Mouse (Mus musculus) hindbrain, embryonic 13.5 days (tissue): ENCODE measurements at regions not wholly inside any gene's neighbourhood (a gene's known extent, or its start where the extent isn't known, plus 50 kb on each side); places are given as distances from the start of the nearest gene placed in this dataset.

Experiments used
- ATAC-seq: fragments of 200-750 bp; cut with Nextera tagmentation; 2 replicates; pipeline ENCODE4 v1.8.0; 2017; ENCODE audit warnings: moderate TSS enrichment; ENCODE audit not compliant: low FRiP score
- H3K27ac ChIP-seq: fragments of 300-500 bp; sonication (generic); 2 replicates; pipeline ENCODE4 v1.5.1; 2015; ENCODE audit warnings: inconsistent platforms, mild to moderate bottlenecking, moderate library complexity
- H3K27me3 ChIP-seq: fragments of 300-500 bp; sonication (generic); 2 replicates; pipeline ENCODE4 v1.6.1; 2015; ENCODE audit warnings: mild to moderate bottlenecking, inconsistent platforms
- H3K36me3 ChIP-seq: fragments of 300-500 bp; sonication (generic); 2 replicates; pipeline ENCODE4 v1.6.1; 2015; ENCODE audit warnings: mild to moderate bottlenecking, inconsistent platforms
- H3K4me1 ChIP-seq: fragments of 300-500 bp; sonication (generic); replicated peaks from 2 replicates; pipeline ENCODE4 v1.6.1; 2015; ENCODE audit warnings: inconsistent platforms
- H3K4me2 ChIP-seq: fragments of 300-500 bp; sonication (generic); 2 replicates; pipeline ENCODE4 v1.6.1; 2015; ENCODE audit warnings: inconsistent platforms, mild to moderate bottlenecking, moderate library complexity
- H3K4me3 ChIP-seq: fragments of 300-500 bp; sonication (generic); 2 replicates; pipeline ENCODE4 v1.5.1; 2015; ENCODE audit warnings: mild to moderate bottlenecking, inconsistent platforms
- H3K9ac ChIP-seq: fragments of 300-500 bp; sonication (generic); 2 replicates; pipeline ENCODE4 v1.6.1; 2015; ENCODE audit warnings: mild to moderate bottlenecking, inconsistent platforms
- H3K9me3 ChIP-seq: fragments of 300-500 bp; sonication (generic); 2 replicates; pipeline ENCODE4 v1.6.1; 2016; ENCODE audit warnings: inconsistent platforms
- WGBS: fragments of 180-500 bp; shearing (Covaris S2); methylation state at CpG from one replicate; pipeline ENCODE4 v1.1.7; 2015; 5-methylcytosine and 5-hydroxymethylcytosine counted together

DNA sequence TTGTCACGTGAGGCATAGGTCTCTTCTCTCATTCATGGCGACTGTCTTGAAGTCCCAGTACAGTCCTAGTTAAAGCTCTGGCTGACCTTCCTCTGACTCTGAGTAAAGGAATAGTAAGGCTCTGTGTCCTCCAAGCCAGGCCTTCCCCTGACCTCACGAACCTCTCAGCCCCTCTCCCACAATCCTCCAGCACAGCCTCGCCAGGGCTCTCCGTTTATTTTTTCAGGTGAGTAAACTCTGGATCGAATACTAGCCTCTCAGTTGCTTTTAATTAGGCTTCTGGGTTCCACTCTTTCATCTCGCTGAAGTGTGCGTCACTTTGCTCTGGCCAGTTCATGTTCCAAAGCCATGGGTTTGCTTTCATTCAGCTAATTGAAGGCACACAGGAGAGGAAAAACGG is 133.8 kb downstream of the Mylk4 start:
- Histone ChIP-seq H3K4me2 (no peak overlapping the region), H3K27ac (no peak overlapping the region), H3K9me3 (no peaks in the 10 kb centered on the region), H3K27me3 (no peaks in the 10 kb centered on the region), H3K4me3 (no peak overlapping the region), H3K4me1 (no peaks in the 10 kb centered on the region), H3K36me3 (no peaks in the 10 kb centered on the region), H3K9ac (no peak overlapping the region)
- no peak for ATAC-seq
- WGBS, result 81% methylated on average over 9 of the region's 9 CpGs

- no peak overlapping the region for H3K4me3 ChIP-seq
- H3K36me3 ChIP-seq, result no peaks in the 10 kb centered on the region
- H3K27ac ChIP-seq, result no peak overlapping the region
- no peaks in the 10 kb centered on the region for H3K27me3 ChIP-seq
- no peaks in the 10 kb centered on the region for H3K4me1 ChIP-seq
- no peak overlapping the region for H3K4me2 ChIP-seq
- 70% methylated on average over 5 of the region's 5 CpGs for WGBS
- H3K9ac ChIP-seq, result no peak overlapping the region
- ATAC-seq, result no peak
- H3K9me3 ChIP-seq, result no peaks in the 10 kb centered on the region
These were observed 140.6 kb downstream of the Mylk4 start for GRCm38 (mm10) chr13:32643030-32643750.

DNA sequence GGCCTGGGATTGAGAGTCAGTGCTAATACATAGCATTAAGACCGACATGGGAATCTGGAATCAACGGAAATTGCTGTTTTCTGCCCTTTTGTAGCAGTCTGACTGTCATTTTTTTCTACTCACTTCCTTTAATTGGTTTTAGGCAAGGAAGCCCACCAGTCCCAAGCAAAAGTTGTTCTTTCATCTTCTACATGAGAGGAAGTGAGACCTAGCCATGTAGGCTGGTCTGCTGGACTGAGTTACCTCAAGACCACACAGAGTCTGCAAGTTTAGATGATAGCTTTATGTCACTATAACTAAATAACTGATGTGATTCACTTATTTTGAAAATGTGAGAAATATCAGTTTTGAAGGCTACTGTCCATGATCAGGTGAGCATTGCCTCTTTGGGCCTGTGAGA is 142.8 kb downstream of the Mylk4 start:
- no peak overlapping the region for H3K27ac ChIP-seq
- H3K27me3 ChIP-seq, result no peaks in the 10 kb centered on the region
- no peaks in the 10 kb centered on the region for H3K36me3 ChIP-seq
- no peak overlapping the region for H3K9ac ChIP-seq
- H3K9me3 ChIP-seq, result no peaks in the 10 kb centered on the region
- no peak for ATAC-seq
- no peak overlapping the region for H3K4me3 ChIP-seq
- no peak overlapping the region for H3K4me2 ChIP-seq
- 84% methylated on average over 2 of the region's 2 CpGs for WGBS
- H3K4me1 ChIP-seq, result no peaks in the 10 kb centered on the region

DNA sequence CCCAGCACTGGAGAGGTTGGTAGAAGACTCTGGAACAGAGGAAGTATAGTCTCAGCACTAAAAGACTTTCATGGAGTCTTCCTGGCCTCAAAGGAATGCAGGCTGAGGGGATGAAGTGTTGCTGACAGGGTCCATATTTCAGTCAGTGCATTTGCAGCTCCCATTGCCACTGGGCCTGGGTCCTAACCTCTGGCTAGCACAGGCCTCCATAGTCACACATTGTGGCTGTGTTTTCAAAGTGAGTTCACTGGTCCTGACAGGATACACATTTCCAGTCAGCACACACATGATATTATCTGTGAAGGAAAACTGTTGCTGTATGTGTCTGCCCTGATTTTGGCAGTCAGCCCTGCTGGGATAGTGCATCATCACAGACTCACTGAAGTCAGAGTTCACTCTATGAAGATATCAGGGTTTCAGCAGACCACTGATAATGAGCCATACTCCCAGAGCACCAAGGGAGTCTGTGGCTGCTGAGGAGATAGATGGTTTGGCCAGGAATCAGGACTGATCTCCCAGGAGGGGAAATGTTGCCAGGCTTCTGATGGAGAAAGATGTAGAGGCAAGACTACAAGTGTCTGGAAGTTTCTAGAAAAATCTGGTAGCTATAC is 153.5 kb downstream of the Mylk4 start:
- Histone ChIP-seq H3K4me1 (no peaks in the 10 kb centered on the region), H3K27ac (no peak overlapping the region), H3K9me3 (no peaks in the 10 kb centered on the region), H3K4me3 (no peak overlapping the region), H3K4me2 (no peak overlapping the region), H3K36me3 (no peaks in the 10 kb centered on the region), H3K27me3 (no peaks in the 10 kb centered on the region), H3K9ac (no peak overlapping the region)
- no peak for ATAC-seq

GRCm38 (mm10) chr13:32613916-32614315 is 169.8 kb downstream of the Mylk4 start:
- no peak overlapping the region for H3K4me2 ChIP-seq
- ATAC-seq, result no peak
- no peaks in the 10 kb centered on the region for H3K36me3 ChIP-seq
- 49% methylated on average over 6 of the region's 6 CpGs for WGBS
- H3K4me1 ChIP-seq, result peaks cover 6% of the 10 kb centered on the region
- H3K27me3 ChIP-seq, result no peaks in the 10 kb centered on the region
- H3K4me3 ChIP-seq, result no peak overlapping the region
- no peak overlapping the region for H3K27ac ChIP-seq
- no peak overlapping the region for H3K9ac ChIP-seq
- no peaks in the 10 kb centered on the region for H3K9me3 ChIP-seq

DNA sequence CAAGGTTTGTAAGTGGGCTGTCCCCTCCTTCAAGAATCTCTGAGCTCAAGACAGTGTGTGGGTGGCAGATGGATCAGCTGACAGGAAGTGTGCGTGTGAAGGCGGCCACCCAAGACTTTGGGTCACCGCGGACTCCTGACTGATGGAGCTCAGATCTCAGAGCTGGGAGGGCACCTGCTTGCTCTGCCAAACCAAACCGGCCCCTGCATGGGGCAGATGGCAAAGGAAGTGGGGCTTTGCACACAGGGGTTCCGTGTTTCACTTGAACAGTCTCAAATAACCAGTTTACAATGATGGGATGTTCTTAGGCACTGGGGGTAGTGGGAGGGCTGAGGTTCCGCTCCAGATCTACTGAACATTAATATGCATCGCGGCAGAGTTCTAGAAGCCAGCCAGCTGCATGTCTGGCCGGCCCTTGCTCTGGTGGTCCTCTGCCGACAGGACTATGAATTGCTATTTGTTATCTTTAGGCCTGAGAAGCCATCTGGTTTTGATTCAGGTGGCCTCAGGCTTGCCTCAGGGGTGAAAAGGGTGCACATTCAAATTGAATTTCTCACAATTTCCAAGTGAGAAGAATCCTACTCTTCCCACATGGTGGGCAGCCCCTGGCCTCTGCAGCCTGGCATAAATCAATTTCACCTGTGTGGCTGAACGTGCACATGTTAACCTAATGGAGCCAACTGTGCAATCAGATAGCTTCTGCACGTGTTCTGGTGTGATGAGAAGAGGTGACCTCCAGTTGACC is 172.0 kb downstream of the Mylk4 start:
- H3K4me2 ChIP-seq, result no peak overlapping the region
- peaks cover 6% of the 10 kb centered on the region for H3K4me1 ChIP-seq
- H3K4me3 ChIP-seq, result no peak overlapping the region
- no peaks in the 10 kb centered on the region for H3K36me3 ChIP-seq
- no peaks in the 10 kb centered on the region for H3K9me3 ChIP-seq
- H3K27me3 ChIP-seq, result no peaks in the 10 kb centered on the region
- H3K9ac ChIP-seq, result no peak overlapping the region
- 70% methylated on average over 13 of the region's 13 CpGs for WGBS
- no peak for ATAC-seq
- H3K27ac ChIP-seq, result no peak overlapping the region

DNA sequence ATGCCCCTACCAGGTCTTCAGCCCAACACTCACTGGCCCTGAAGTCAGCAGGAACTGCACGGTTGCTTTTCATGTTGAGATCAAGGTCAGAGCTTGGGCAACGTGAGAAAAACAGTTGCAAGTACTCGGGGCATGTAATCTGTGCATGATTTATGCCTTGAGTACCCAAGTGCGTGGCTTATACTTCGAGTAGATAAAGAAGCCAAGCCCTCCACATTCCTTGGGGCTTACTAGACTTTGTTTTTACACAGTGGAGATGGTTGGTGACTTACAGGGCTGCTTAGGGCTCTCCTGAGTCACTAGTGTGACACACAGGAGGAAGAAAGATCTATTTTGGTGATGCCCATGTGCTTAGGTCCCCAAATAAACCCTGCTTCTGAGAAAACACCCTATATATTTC is 172.8 kb downstream of the Mylk4 start:
- no peak overlapping the region for H3K4me2 ChIP-seq
- no peak overlapping the region for H3K27ac ChIP-seq
- WGBS, result 76% methylated on average over 5 of the region's 5 CpGs
- peaks cover 4% of the 10 kb centered on the region for H3K4me1 ChIP-seq
- no peaks in the 10 kb centered on the region for H3K27me3 ChIP-seq
- no peaks in the 10 kb centered on the region for H3K9me3 ChIP-seq
- H3K9ac ChIP-seq, result no peak overlapping the region
- H3K36me3 ChIP-seq, result no peaks in the 10 kb centered on the region
- no peak overlapping the region for H3K4me3 ChIP-seq
- ATAC-seq, result no peak

GRCm38 (mm10) chr13:32608413-32608812 is 175.3 kb downstream of the Mylk4 start:
- H3K9me3 ChIP-seq, result no peaks in the 10 kb centered on the region
- no peak for ATAC-seq
- no peak overlapping the region for H3K9ac ChIP-seq
- H3K27ac ChIP-seq, result no peak overlapping the region
- no peaks in the 10 kb centered on the region for H3K36me3 ChIP-seq
- WGBS, result 76% methylated on average over 3 of the region's 3 CpGs
- H3K27me3 ChIP-seq, result no peaks in the 10 kb centered on the region
- no peak overlapping the region for H3K4me2 ChIP-seq
- H3K4me3 ChIP-seq, result no peak overlapping the region
- no peaks in the 10 kb centered on the region for H3K4me1 ChIP-seq

- 83% methylated on average over 8 of the region's 8 CpGs for WGBS
- no peaks in the 10 kb centered on the region for H3K4me1 ChIP-seq
- H3K27me3 ChIP-seq, result no peaks in the 10 kb centered on the region
- ATAC-seq, result no peak
- no peak overlapping the region for H3K9ac ChIP-seq
- no peaks in the 10 kb centered on the region for H3K36me3 ChIP-seq
- no peak overlapping the region for H3K4me3 ChIP-seq
- no peak overlapping the region for H3K4me2 ChIP-seq
- H3K27ac ChIP-seq, result no peak overlapping the region
- no peaks in the 10 kb centered on the region for H3K9me3 ChIP-seq
These were observed 179.7 kb downstream of the Mylk4 start for GRCm38 (mm10) chr13:32603925-32604590.

GRCm38 (mm10) chr13:32601315-32601714 is 182.4 kb downstream of the Mylk4 start:
- 83% methylated on average over 5 of the region's 5 CpGs for WGBS
- Histone ChIP-seq H3K9me3 (no peaks in the 10 kb centered on the region), H3K36me3 (no peaks in the 10 kb centered on the region), H3K9ac (no peak overlapping the region), H3K4me2 (no peak overlapping the region), H3K27ac (no peak overlapping the region), H3K27me3 (no peaks in the 10 kb centered on the region), H3K4me1 (no peaks in the 10 kb centered on the region), H3K4me3 (no peak overlapping the region)
- no peak for ATAC-seq

DNA sequence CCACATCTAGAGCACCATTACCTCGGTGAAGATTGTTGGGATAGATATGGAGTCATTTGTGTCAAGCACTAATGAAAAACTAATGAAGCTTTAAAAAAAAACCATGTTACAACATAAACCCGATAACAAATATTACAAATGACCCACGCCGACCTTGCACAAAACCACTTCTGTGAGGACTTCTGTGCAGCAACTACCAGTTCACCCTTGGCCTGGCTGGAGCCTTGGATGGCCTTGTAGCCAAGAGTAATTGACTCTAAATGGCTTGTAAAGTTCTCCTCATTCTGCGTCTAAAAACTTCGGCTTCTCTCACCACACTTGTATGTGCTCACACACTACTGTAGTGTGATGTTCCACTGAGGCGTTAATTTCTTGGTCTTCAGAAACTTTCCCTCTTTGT is 190.1 kb downstream of the Mylk4 start:
- H3K4me1 ChIP-seq, result no peaks in the 10 kb centered on the region
- H3K9me3 ChIP-seq, result 0 out of 2 replicates have a peak, but pooled peaks cover 3% of the 10 kb centered on the region
- H3K4me3 ChIP-seq, result no peak overlapping the region
- H3K4me2 ChIP-seq, result no peak overlapping the region
- no peaks in the 10 kb centered on the region for H3K27me3 ChIP-seq
- H3K27ac ChIP-seq, result no peak overlapping the region
- no peak overlapping the region for H3K9ac ChIP-seq
- ATAC-seq, result no peak
- 93% methylated on average over 7 of the region's 7 CpGs for WGBS
- H3K36me3 ChIP-seq, result no peaks in the 10 kb centered on the region

DNA sequence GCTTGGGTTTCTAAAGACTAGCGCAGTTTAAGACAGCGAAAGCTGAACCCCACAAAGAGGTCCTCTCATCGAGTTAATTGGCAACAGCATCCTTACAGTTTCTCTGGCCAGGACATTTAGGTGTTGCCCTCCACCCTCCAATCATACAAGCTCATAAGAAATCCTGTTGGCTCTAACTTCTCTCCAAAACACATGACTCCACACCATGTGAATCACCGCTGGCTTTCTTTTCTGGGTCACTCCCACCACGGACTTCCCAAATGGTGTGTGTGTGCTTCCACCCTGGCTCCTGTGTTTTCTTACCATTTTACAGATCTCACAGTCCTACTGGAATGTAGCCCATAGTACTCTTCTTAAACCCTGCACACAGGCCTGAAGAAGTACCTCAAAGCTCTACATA is 190.6 kb downstream of the Mylk4 start:
- ATAC-seq, result no peak
- H3K27me3 ChIP-seq, result no peaks in the 10 kb centered on the region
- H3K9me3 ChIP-seq, result 0 out of 2 replicates have a peak, but pooled peaks cover 4% of the 10 kb centered on the region
- no peak overlapping the region for H3K9ac ChIP-seq
- WGBS, result 94% methylated on average over 5 of the region's 5 CpGs
- no peaks in the 10 kb centered on the region for H3K4me1 ChIP-seq
- no peak overlapping the region for H3K4me3 ChIP-seq
- H3K4me2 ChIP-seq, result no peak overlapping the region
- no peak overlapping the region for H3K27ac ChIP-seq
- H3K36me3 ChIP-seq, result no peaks in the 10 kb centered on the region
